Mouse (Mus musculus): ENCODE results near the gene Anapc13. TPM values are rescaled to one million over a fixed set of nuclear protein-coding genes. Genes with fewer than 3 reads are reported as not detected.

Gene Anapc13
- polyA plus RNA-seq, 1 experiment from 2014 or later: 179 TPM

DNA sequence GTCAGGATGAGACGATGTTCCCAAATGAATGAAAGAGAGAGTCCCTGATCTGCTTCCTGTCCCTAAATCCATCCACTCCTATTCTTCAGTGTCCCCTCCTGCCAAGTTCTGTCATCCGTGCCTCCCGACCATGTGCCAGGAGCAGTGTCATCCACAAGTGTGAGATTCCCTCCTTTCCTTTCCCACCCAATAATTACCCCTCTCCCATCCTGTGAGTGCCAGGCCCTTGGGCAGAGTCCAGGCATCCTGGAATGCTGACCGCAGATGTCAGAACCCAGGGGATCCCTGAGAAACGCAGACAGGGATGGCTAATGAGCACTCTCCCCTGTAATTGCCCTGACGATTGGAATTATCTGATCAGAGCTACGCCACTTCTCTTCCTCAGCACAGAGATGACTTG, 24.5 kb downstream of the Anapc13 start:
- Histone ChIP-seq H3K9me3 (ENCODE audit: control insufficient read depth, low read length) (no peaks in the 10 kb centered on the region), H3K27ac (replicated peaks) (peak overlapping the region; percentile 1), H3K36me3 (ENCODE audit: control insufficient read depth, insufficient read depth, low read length) (no peaks in the 10 kb centered on the region), H3K4me1 (replicated peaks; ENCODE audit: control insufficient read depth, insufficient read depth) (no peaks in the 10 kb centered on the region), H3K27me3 (ENCODE audit: control insufficient read depth, insufficient read depth, low read length) (no peaks in the 10 kb centered on the region), H3K9ac (ENCODE audit: low read length) (no peak overlapping the region), H3K4me3 (ENCODE audit: low read depth, low read length) (no peak overlapping the region), H3K4me2 (replicated peaks; ENCODE audit: low read depth) (0 out of 2 replicates have a peak overlapping the region, but pooled peaks have one; percentile 18)
- ATAC-seq (ENCODE audit: low FRiP score, low TSS enrichment): no peak
- TF ChIP-seq CTCF (IDR thresholded peaks at IDR 0.05; ENCODE audit: low read depth): no peak
- TF ChIP-seq EP300 (optimal IDR thresholded peaks at IDR 0.05): no peak
- WGBS: 37% methylated on average over 7 of the region's 7 CpGs
- DNase-seq (ENCODE audit: low spot score): no peak

DNA sequence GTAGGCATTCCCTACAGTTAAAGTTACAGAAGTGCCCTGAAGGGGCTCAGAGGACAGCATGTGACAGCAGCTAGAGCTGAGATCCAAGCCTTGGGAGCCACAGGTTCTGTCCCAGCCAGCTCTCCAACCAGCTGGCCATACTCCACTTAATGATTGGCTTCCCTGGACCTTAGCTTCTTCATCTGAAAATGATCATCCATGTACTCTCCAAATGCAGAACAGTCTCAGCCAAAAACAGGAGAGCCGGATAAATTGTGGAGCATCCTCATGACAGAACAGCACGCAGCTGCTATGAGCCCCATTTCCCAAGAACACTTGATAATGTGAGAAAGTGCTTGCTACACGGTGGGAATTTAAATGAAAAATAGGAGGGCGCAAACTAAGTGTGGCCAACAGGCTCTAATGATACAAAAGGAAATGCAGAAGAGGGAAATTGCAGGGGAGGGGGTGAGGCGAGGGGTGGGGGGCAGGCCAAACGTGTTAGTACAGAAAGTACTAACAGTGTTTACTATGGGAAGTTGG, 25.2 kb downstream of the Anapc13 start:
- no peaks in the 10 kb centered on the region for H3K27me3 ChIP-seq (ENCODE audit: control insufficient read depth, insufficient read depth, low read length)

DNA sequence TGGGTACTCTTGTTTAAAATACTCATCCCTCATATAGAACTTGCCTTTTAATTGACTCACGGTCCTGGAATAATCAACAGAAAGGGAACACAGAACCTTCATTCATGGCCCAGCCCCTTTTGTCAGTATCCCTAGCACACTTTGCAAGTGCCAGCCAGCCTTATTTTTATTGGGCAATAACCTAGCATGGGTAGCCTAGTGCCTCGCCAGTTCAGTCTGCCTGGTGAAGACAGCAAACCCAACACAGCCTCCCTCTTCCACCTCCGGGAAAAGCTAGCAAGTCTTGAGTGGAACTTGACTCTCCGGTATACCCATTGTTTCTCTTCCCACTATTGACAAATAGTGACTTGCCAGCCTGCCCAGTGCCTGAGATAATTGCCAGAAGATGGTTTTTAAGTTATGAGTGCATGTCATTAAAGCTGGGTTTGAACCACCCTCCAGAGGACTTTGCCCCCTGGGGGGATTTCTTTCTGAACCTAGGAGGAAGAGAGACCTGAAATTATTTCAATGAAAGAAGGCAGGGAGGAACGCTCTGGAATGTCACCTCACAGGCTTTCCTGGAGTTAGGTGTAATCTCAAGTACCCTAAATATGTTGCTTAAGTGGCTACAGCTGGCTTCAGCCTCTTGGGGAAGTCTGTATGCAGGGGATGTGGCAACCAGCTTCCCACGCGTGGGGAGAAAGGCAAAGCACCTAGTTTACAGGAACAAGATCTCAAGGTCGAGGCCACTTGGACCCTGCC, 30.4 kb downstream of the Anapc13 start:
- no peaks in the 10 kb centered on the region for H3K9me3 ChIP-seq (ENCODE audit: control insufficient read depth, low read length)
- no peaks in the 10 kb centered on the region for H3K36me3 ChIP-seq (ENCODE audit: control insufficient read depth, insufficient read depth, low read length)
- TF ChIP-seq EP300 (optimal IDR thresholded peaks at IDR 0.05) (no peak), CTCF (IDR thresholded peaks at IDR 0.05; ENCODE audit: low read depth) (no peak)
- no peak overlapping the region for H3K9ac ChIP-seq (ENCODE audit: low read length)
- no peaks in the 10 kb centered on the region for H3K4me1 ChIP-seq (replicated peaks; ENCODE audit: control insufficient read depth, insufficient read depth)
- no peak overlapping the region for H3K4me2 ChIP-seq (replicated peaks; ENCODE audit: low read depth)
- H3K27ac ChIP-seq (replicated peaks): no peak overlapping the region
- no peak for ATAC-seq (ENCODE audit: low FRiP score, low TSS enrichment)
- H3K4me3 ChIP-seq (ENCODE audit: low read depth, low read length): no peak overlapping the region
- WGBS: 49% methylated on average over 8 of the region's 8 CpGs
- DNase-seq (ENCODE audit: low spot score): no peak
- no peaks in the 10 kb centered on the region for H3K27me3 ChIP-seq (ENCODE audit: control insufficient read depth, insufficient read depth, low read length)

More for the DNA sequence above, 25.2 kb downstream of the Anapc13 start:
- H3K4me3 ChIP-seq (ENCODE audit: low read depth, low read length): no peak overlapping the region
- no peak for ATAC-seq (ENCODE audit: low FRiP score, low TSS enrichment)
- no peak overlapping the region for H3K27ac ChIP-seq (replicated peaks)
- no peak for TF ChIP-seq CTCF (IDR thresholded peaks at IDR 0.05; ENCODE audit: low read depth)
- no peaks in the 10 kb centered on the region for H3K4me1 ChIP-seq (replicated peaks; ENCODE audit: control insufficient read depth, insufficient read depth)
- WGBS: 48% methylated on average over 6 of the region's 6 CpGs
- DNase-seq (ENCODE audit: low spot score): no peak
- H3K36me3 ChIP-seq (ENCODE audit: control insufficient read depth, insufficient read depth, low read length): no peaks in the 10 kb centered on the region
- no peak overlapping the region for H3K4me2 ChIP-seq (replicated peaks; ENCODE audit: low read depth)
- H3K9ac ChIP-seq (ENCODE audit: low read length): no peak overlapping the region
- H3K9me3 ChIP-seq (ENCODE audit: control insufficient read depth, low read length): no peaks in the 10 kb centered on the region

- H3K4me3 ChIP-seq (ENCODE audit: low read depth, low read length): no peak overlapping the region
- DNase-seq (ENCODE audit: low spot score) (no peak), ATAC-seq (ENCODE audit: low FRiP score, low TSS enrichment) (no peak)
- H3K4me1 ChIP-seq (replicated peaks; ENCODE audit: control insufficient read depth, insufficient read depth): peaks cover 3% of the 10 kb centered on the region; the same call in 1 of the 2 replicates
- H3K36me3 ChIP-seq (ENCODE audit: control insufficient read depth, insufficient read depth, low read length): no peaks in the 10 kb centered on the region
- no peaks in the 10 kb centered on the region for H3K27me3 ChIP-seq (ENCODE audit: control insufficient read depth, insufficient read depth, low read length)
- H3K4me2 ChIP-seq (replicated peaks; ENCODE audit: low read depth): no peak overlapping the region
- H3K27ac ChIP-seq (replicated peaks): no peak overlapping the region
- no peak for TF ChIP-seq EP300 (optimal IDR thresholded peaks at IDR 0.05)
- TF ChIP-seq CTCF (IDR thresholded peaks at IDR 0.05; ENCODE audit: low read depth): no peak
- no peak overlapping the region for H3K9ac ChIP-seq (ENCODE audit: low read length)
- 38% methylated on average over 6 of the region's 6 CpGs for WGBS
- H3K9me3 ChIP-seq (ENCODE audit: control insufficient read depth, low read length): no peaks in the 10 kb centered on the region
Observed at GRCm38 (mm10) chr9:102668115-102668514, 42.0 kb downstream of the Anapc13 start.

- H3K9me3 ChIP-seq (ENCODE audit: control insufficient read depth, low read length): no peaks in the 10 kb centered on the region
- no peak overlapping the region for H3K9ac ChIP-seq (ENCODE audit: low read length)
- peaks cover 3% of the 10 kb centered on the region; the same call in 1 of the 2 replicates for H3K4me1 ChIP-seq (replicated peaks; ENCODE audit: control insufficient read depth, insufficient read depth)
- no peak overlapping the region for H3K27ac ChIP-seq (replicated peaks)
- no peak for DNase-seq (ENCODE audit: low spot score)
- no peak overlapping the region for H3K4me3 ChIP-seq (ENCODE audit: low read depth, low read length)
- ATAC-seq (ENCODE audit: low FRiP score, low TSS enrichment): no peak
- H3K36me3 ChIP-seq (ENCODE audit: control insufficient read depth, insufficient read depth, low read length): no peaks in the 10 kb centered on the region
- TF ChIP-seq CTCF (IDR thresholded peaks at IDR 0.05; ENCODE audit: low read depth) (no peak), EP300 (optimal IDR thresholded peaks at IDR 0.05) (no peak)
- no peaks in the 10 kb centered on the region for H3K27me3 ChIP-seq (ENCODE audit: control insufficient read depth, insufficient read depth, low read length)
- no peak overlapping the region for H3K4me2 ChIP-seq (replicated peaks; ENCODE audit: low read depth)
- WGBS: 84% methylated on average over 12 of the region's 12 CpGs
Observed at GRCm38 (mm10) chr9:102668906-102669305, 42.8 kb downstream of the Anapc13 start.

DNA sequence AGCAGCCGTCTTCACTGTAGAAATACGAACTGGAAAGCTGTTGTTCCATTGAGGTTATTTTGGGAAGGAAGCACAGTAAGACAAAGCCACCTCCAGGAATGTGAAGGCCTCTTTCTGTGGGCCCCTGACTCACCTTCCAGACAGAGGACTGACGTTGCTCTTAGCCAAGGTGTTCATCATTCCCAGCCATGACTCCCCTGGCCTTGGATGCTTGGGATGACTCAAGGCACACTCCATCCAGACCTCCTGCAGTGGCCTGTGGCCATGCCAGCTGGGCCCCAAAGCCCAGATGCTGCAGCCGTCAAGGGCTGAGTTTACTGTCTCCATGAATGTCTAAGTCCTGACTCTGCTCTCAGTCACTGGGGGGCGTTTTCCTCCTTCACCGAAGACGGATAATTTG, 47.3 kb downstream of the Anapc13 start:
- Histone ChIP-seq H3K9ac (ENCODE audit: low read length) (no peak overlapping the region), H3K4me2 (replicated peaks; ENCODE audit: low read depth) (no peak overlapping the region), H3K4me1 (replicated peaks; ENCODE audit: control insufficient read depth, insufficient read depth) (peaks cover 3% of the 10 kb centered on the region; the same call in 1 of the 2 replicates), H3K27me3 (ENCODE audit: control insufficient read depth, insufficient read depth, low read length) (no peaks in the 10 kb centered on the region), H3K27ac (replicated peaks) (no peak overlapping the region), H3K36me3 (ENCODE audit: control insufficient read depth, insufficient read depth, low read length) (no peaks in the 10 kb centered on the region), H3K9me3 (ENCODE audit: control insufficient read depth, low read length) (no peaks in the 10 kb centered on the region), H3K4me3 (ENCODE audit: low read depth, low read length) (no peak overlapping the region)
- DNase-seq (ENCODE audit: low spot score): no peak
- TF ChIP-seq EP300 (optimal IDR thresholded peaks at IDR 0.05) (no peak), CTCF (IDR thresholded peaks at IDR 0.05; ENCODE audit: low read depth) (no peak)
- WGBS: 45% methylated on average over 7 of the region's 7 CpGs
- ATAC-seq (ENCODE audit: low FRiP score, low TSS enrichment): no peak

Data from stomach, postnatal 0 days (tissue).